Mouse (Mus musculus): ENCODE results near the gene Stat5b. TPM values are rescaled to one million over a fixed set of nuclear protein-coding genes. Genes with fewer than 3 reads are reported as not detected.

The Stat5b gene
- total RNA-seq, 2 experiments from 2014 or later, result 20.1 to 23.1 TPM

- intact Hi-C loops (cut with DNase I), result no loop called here
Measured at GRCm38 (mm10) chr11:100782568-100782967, 68.0 kb downstream of the Stat5b start.

GRCm38 (mm10) chr11:100781763-100782475 is 68.6 kb downstream of the Stat5b start:
- no peak for DNase-seq (ENCODE audit: low spot score in 2 of 2)
- intact Hi-C loops (cut with DNase I), result no loop called here

More at GRCm38 (mm10) chr11:100782568-100782967, 68.0 kb downstream of the Stat5b start:
- no peak for DNase-seq (ENCODE audit: low spot score in 2 of 2)

- no peak for DNase-seq (ENCODE audit: low spot score in 2 of 2)
- intact Hi-C loops (cut with DNase I), result no loop called here
Measured at GRCm38 (mm10) chr11:100780247-100780646, 70.3 kb downstream of the Stat5b start.

GRCm38 (mm10) chr11:100778069-100778468 is 72.5 kb downstream of the Stat5b start:
- intact Hi-C loops (cut with DNase I), result no loop called here
- DNase-seq (ENCODE audit: low spot score in 2 of 2), result no peak

GRCm38 (mm10) chr11:100775921-100776320 is 74.6 kb downstream of the Stat5b start:
- DNase-seq (ENCODE audit: low spot score in 2 of 2), result no peak
- intact Hi-C loops (cut with DNase I), result no loop called here

GRCm38 (mm10) chr11:100774261-100774660 is 76.3 kb downstream of the Stat5b start:
- intact Hi-C loops (cut with DNase I), result no loop called here
- no peak for DNase-seq (ENCODE audit: low spot score in 2 of 2)

GRCm38 (mm10) chr11:100770646-100771408 is 79.7 kb downstream of the Stat5b start, which contains the start of gene Ghdc:
Gene Ghdc (minus strand): TSS chr11:100770957.
- DNase-seq (ENCODE audit: low spot score in 2 of 2), result peak; percentile 77 to 84
- intact Hi-C loops (cut with DNase I), result no loop called here

- intact Hi-C loops (cut with DNase I), result no loop called here
- no peak for DNase-seq (ENCODE audit: low spot score in 2 of 2)
Measured at GRCm38 (mm10) chr11:100769980-100770379, 80.5 kb downstream of the Stat5b start.

- intact Hi-C loops (cut with DNase I), result no loop called here
- DNase-seq (ENCODE audit: low spot score in 2 of 2), result no peak
Measured at GRCm38 (mm10) chr11:100767871-100768270, 82.7 kb downstream of the Stat5b start.

GRCm38 (mm10) chr11:100766726-100767125 is 83.8 kb downstream of the Stat5b start:
- no peak for DNase-seq (ENCODE audit: low spot score in 2 of 2)
- intact Hi-C loops (cut with DNase I), result no loop called here

GRCm38 (mm10) chr11:100762831-100763230 is 87.7 kb downstream of the Stat5b start, which contains the start of gene Hcrt:
Gene Hcrt (minus strand): TSS chr11:100762931.
- no peak for DNase-seq (ENCODE audit: low spot score in 2 of 2)
- intact Hi-C loops (cut with DNase I), result no loop called here

- intact Hi-C loops (cut with DNase I), result loop anchor here (1.0 to 2.0 kb wide), 4 partner anchors 23 to 196 kb away; partner anchors contain the start of gene Rab5c
Measured at GRCm38 (mm10) chr11:100761547-100762045, 88.9 kb downstream of the Stat5b start.

GRCm38 (mm10) chr11:100759611-100760233 is 90.8 kb downstream of the Stat5b start, which contains the start of gene Kcnh4:
Gene Kcnh4 (minus strand): TSS chr11:100759942.
- intact Hi-C loops (cut with DNase I), result loop anchor here (1.0 to 2.0 kb wide), 3 partner anchors 21 to 189 kb away; partner anchors contain the start of gene Rab5c
- DNase-seq (ENCODE audit: low spot score in 2 of 2), result peak; percentile 90 to 98

More at GRCm38 (mm10) chr11:100761547-100762045, 88.9 kb downstream of the Stat5b start:
- DNase-seq (ENCODE audit: low spot score in 2 of 2), result peak; percentile 89 to 91

GRCm38 (mm10) chr11:100758707-100759610 is 91.6 kb downstream of the Stat5b start:
- intact Hi-C loops (cut with DNase I), result loop anchor here (1.0 kb wide), 1 partner anchor 40 kb away; no protein-coding TSS in a partner anchor
- DNase-seq (ENCODE audit: low spot score in 2 of 2), result peak in 1 of 2 experiments; percentile 40

- intact Hi-C loops (cut with DNase I), result no loop called here
Measured at GRCm38 (mm10) chr11:100757566-100757965, 93.0 kb downstream of the Stat5b start.

GRCm38 (mm10) chr11:100756476-100756875 is 94.0 kb downstream of the Stat5b start:
- no peak for DNase-seq (ENCODE audit: low spot score in 2 of 2)
- intact Hi-C loops (cut with DNase I), result no loop called here

More at GRCm38 (mm10) chr11:100757566-100757965, 93.0 kb downstream of the Stat5b start:
- DNase-seq (ENCODE audit: low spot score in 2 of 2), result no peak

- intact Hi-C loops (cut with DNase I), result no loop called here
- DNase-seq (ENCODE audit: low spot score in 2 of 2), result peak; percentile 36 to 90
Measured at GRCm38 (mm10) chr11:100754693-100755057, 95.8 kb downstream of the Stat5b start.

- intact Hi-C loops (cut with DNase I), result no loop called here
- DNase-seq (ENCODE audit: low spot score in 2 of 2), result peak; percentile 75 to 91
Measured at GRCm38 (mm10) chr11:100754021-100754692, 96.4 kb downstream of the Stat5b start.
